Mouse (Mus musculus) heart, postnatal 25 days (tissue): Measurements from ENCODE around the gene Nfe2. TPM values are rescaled to one million over a fixed set of nuclear protein-coding genes. Genes with fewer than 3 reads are reported as not detected.
A peak's percentile ranks its signal among the peaks of the same experiment; 100 is the strongest.
"Not testable (repeated sequence)": the region's sequence is repeated elsewhere in the genome, so short reads cannot be mapped to it uniquely, and the experiment has no call there.

Source experiments
- DNase-seq: peaks from one replicate; pipeline ENCODE4 v3.0.0; 2022; ENCODE audit warnings: low spot score
- intact Hi-C: fragments of 180-260 bp; cut with DNase I; formaldehyde crosslinking; loops from one replicate; pipeline ENCODE4 v1.15.1; 2025
- total RNA-seq, 2 experiments: library from RNA; stranded (reverse); gene quantifications; 2 replicates each; pipeline ENCODE4 v1.2.3; 2021

Nfe2 gene
- total RNA-seq, 2 experiments from 2014 or later, result 0.42 to 0.64 TPM

DNA sequence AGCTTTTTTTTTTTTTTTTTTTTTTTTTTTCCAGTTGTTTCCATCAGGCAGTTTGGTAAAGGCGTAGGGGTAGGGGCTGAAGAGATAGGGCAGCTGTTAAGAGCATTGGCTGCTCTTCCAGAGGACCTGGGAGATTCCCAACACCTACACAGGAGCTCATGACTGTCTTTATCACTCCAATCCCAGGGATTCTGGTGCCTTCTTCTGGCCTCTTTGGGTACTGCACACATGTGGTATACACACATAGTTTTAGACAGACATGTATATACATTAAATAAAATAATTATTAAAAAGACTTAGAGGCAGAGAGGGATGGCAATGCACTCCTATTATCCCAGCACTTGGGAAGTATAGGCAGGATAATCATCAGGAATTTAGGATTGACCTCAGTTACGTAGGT is 35.2 kb upstream of the Nfe2 start:
- no peak for DNase-seq
- intact Hi-C loops, result no loop called here

DNA sequence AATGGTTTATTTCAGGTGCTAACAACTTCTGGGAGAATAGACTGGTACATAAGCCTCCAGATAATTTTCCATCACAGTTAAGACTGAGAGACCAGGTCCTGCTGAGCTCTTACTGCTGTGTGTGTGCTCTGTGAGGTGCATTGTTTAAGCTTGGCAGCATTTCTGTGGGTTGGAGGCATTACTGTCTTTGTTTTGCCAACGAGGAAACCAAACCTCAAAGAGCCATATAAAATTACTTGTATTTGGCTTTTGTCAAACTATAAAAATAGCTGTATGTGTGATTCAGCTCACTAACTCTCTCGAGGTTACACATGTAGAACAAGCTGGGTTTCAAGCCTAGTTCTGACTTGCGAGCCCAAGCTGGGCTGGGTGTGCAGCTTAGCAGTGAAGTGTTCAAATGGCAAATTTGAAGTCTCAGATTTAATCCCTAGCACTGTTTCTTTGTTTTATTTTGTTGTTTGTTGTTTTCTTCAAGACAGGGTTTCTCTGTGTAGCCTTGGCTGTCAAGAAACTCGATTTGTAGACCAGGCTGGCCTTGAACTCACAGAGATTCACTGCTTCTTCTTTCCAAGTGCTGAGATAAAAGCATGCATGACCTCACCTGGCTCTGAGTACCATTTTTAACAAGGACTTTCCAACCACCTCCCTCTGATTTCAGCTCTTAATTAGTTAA is 34.6 kb upstream of the Nfe2 start:
- intact Hi-C loops, result no loop called here
- no peak for DNase-seq

DNA sequence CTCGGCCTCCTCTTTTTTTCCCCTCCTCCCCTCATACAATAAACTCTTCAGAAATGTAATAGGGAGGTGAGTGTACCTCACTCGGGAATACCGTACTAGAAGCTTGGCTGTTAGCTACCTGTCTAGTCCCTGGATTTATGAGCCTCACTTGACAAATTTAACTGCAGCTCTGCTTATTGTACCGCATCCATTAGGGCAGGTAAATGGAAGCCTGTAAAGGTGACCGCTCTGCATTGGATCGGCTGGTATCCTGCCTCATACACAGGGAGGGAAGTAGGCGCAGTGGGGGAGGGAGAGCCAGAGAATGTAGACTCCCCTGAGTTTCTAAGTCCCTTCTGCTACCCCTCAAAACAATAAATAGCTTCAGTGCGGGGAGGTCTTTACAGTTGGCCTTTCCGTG is 32.6 kb upstream of the Nfe2 start:
- intact Hi-C loops, result no loop called here
- no peak for DNase-seq

DNA sequence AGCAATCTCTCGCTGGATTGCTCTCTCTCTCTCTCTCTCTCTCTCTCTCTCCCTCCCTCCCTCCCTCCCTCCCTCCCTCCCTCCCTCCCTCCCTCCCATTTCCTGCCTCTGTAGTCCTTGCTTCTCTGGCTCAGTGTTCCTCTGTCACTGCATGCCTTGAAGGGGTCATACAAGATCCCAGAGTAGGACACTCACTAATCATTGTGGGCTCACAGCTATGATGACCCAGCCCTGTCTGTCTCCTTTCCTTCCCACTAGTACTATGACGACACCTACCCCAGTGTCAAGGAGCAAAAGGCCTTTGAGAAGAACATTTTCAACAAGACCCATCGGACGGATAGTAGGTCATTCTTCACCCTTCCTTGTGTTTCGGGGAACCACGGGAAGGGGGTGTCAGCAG is 32.2 kb upstream of the Nfe2 start:
- DNase-seq, result no peak
- intact Hi-C loops, result no loop called here

DNA sequence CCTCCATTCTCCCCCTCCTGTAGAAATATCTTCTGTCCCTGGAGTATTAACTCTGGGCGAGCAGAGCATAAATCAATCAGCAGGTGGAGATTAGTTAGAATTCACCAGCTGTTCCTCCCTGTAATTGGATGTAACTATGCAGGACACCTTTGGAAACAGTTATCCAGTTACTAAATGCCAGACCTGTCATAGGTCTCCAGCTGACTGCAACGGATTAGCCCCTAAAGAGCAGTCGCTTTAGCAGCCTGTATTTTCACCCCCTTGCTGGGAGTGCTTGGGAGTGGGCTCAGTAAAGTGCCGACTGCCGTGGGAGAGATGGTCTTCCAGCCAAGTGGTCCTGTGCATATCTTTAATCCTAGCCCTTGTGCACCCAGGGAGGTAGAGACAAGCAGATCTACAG is 31.4 kb upstream of the Nfe2 start:
- intact Hi-C loops, result no loop called here
- no peak for DNase-seq

DNA sequence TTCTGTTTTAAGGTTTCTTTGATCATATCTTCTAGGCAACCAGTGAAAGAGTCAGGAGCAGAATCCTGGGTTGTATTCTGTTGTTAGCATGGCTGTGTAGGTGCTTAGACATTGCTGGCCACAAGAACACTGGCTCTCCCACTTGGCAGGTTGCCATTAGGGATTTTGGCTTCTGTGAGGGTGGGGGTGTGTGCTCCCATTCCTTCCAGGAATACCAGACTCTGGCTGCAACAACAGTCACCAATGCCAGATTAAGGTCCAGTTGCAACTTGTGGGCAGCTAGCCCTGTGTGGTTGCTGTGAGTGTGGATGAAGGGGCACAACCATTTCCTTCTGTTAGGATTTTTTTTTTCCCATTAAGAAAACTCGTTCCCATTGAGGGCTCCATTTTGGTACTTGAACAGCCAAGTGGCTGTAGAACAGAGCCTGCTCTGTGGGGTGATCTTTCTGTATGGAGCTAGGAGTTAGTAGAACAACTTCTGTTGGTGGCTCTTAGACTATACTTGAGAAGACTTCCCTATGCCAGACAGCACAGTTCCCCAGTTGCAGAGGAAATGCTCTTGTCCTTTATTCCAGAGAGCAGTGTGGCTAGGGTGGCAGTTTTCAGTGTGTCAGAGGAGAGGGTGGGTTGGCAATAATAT is 27.7 kb upstream of the Nfe2 start:
- intact Hi-C loops, result loop anchor here (2.0 kb wide), 1 partner anchor 21 kb away; no protein-coding TSS in a partner anchor
- DNase-seq, result peak; percentile 44

DNA sequence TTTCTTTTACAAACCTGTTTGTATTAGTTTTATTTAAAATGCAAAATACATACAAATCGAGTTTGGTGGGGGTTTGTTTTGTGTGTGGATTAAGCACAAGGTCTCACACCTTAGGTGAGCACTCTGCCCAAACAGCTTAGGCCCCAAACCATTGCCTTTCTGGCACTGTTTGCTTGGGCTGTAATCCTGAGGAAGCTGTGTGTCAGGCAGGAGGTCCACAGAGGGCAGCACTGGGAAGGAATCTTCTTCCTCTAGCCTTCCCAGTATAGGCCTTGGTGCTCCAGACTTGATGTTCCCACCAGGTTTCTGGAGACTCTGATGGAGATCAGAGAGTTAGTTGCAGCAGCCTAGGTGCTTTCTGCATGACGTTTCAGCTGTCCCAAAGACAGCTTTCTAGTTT is 26.4 kb upstream of the Nfe2 start:
- intact Hi-C loops, result loop anchor here (2.0 kb wide), 1 partner anchor 22 kb away; no protein-coding TSS in a partner anchor
- no peak for DNase-seq

DNA sequence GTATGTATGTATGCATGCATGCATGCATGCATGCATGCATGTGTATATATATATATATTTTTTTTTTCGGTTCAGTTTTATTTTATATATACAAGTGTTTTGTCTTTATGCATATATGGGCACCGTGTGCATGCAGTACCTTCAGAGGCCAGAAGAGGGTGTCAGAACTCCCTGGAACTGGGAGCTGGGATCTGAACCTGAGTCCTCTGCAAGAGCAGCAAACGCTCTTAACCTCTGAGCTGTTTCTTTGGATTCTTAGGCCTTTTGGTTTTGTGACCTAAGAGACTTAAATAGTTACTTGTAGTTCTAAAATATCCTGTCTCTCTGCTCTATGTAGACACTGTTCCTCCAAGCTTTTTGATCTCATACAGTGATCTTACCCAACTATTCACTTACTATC is 25.9 kb upstream of the Nfe2 start:
- DNase-seq, result no peak
- intact Hi-C loops, result loop anchor here (2.0 kb wide), 1 partner anchor 23 kb away; no protein-coding TSS in a partner anchor

DNA sequence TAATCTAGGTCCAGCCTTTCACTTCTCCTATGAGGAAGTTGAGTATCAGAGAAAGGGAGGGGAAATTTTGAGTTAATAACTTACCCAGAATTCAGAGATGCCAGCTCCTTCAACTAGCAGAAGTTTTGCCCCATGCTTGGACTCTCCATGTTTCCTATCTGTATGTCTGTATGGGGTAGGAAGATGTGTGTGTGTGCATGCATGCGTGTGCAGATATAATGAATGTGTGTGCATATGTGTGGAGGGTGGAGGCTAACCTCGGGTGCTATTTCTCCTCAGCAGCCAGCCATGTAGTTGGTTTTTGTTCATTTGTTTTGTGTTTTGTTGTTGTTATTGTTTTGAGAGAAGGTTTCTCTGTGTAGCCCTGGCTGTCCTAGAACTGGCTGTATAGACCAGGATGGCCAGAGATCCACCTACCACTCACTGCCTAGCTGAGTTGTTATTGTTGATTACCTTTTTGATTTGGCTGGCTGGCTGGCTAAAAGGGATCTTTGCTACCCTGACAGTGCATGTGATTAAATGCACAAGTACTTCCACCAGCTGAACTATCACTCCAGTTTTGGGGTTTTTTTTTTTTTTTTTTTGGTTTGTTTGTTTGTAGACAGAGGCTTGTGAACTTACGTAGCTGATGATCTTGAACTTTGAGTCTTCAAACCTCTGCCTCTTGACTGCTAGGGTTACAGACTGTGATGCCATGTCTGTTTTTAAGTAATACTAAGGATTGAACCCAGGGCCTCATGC is 23.4 kb upstream of the Nfe2 start:
- intact Hi-C loops, result no loop called here
- DNase-seq, result no peak

DNA sequence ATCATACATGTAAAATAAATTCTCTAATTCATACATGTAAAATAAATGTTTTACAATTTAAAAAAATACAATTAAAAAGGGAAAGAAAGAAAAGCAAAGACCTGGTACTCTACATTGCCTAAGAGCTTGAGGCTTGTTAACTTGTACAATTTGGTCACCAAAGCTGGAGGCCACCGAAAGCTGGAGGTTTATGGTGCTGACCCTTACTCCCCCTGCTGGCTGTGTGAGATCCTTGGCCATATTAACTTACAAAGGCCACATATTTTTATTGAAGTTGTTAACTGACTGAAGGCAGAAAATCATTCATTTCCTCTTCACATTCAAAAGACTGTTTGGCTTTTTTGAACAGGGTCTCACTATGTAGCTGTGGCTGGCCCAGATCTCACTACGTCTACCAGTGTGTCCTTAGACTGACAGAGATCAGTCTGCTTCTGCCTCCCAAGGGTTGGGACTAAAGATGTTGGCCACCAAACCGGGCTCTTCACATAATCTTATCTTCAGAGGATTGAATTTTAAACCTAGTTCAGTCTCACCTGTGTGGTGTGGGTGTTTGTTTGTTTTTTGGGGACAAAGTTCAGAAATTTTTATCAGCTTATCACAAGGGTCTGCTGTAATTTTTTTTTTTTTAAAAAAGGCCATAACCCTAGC is 22.7 kb upstream of the Nfe2 start:
- no peak for DNase-seq
- intact Hi-C loops, result no loop called here

DNA sequence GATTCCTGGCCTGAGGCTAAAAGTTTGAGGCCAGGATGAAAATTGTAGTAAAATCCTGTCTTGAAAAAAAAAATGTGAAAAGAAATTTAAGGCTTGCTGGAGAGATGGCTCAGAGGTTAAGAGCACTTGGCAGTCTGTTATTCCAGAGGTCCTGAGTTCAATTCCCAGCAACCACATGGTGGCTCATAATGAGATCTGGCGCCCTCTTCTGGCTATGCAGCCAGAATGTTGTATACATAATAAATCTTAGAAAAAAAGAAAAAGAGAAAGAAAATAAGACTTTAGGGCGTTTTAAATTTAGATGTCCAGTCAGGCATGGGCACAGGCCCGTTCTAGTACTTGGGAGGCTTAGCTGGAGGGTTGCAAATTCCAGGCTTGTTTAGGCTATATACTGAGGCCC is 21.5 kb upstream of the Nfe2 start:
- DNase-seq, result no peak
- intact Hi-C loops, result loop anchor here (2.0 kb wide), 1 partner anchor 29 kb away; no protein-coding TSS in a partner anchor

DNA sequence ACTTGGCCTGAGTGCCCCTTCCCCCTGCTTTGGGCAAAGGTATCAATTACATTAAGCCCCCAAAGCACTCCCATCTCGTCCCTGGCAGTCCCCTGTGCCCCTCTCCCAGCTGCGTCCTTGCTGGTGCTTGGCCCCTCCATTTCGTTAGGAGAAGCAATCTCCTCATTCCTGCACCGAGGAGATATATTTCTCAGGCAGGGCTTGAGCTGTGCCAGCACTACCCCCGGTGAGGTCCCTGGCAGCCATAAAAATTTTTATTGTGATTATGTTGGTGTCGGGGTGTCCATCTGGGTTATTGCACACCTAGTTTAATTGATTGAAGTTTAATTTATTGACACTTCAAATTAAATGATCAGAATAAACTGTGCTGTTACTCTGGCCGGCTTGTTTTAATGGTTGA is 19.7 kb upstream of the Nfe2 start:
- DNase-seq, result no peak
- intact Hi-C loops, result loop anchor here (2.0 kb wide), 1 partner anchor 27 kb away; no protein-coding TSS in a partner anchor

DNA sequence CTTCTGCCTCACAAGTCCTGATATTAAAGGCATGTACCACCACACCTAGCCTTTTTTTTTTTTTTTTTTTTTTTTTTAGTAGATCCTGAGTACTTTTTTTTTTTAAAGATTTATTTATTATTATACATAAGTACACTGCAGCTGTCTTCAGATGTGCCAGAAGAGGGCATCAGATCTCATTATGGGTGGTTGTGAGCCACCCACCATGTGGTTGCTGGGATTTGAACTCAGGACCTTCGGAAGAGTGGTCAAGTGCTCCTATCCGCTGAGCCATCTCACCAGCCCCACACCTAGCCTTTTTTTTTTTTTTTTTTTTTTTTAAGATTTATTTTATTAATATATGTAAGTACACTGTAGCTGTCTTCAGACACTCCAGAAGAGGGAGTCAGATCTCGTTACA is 17.7 kb upstream of the Nfe2 start:
- intact Hi-C loops, result not testable (repeated sequence)

DNA sequence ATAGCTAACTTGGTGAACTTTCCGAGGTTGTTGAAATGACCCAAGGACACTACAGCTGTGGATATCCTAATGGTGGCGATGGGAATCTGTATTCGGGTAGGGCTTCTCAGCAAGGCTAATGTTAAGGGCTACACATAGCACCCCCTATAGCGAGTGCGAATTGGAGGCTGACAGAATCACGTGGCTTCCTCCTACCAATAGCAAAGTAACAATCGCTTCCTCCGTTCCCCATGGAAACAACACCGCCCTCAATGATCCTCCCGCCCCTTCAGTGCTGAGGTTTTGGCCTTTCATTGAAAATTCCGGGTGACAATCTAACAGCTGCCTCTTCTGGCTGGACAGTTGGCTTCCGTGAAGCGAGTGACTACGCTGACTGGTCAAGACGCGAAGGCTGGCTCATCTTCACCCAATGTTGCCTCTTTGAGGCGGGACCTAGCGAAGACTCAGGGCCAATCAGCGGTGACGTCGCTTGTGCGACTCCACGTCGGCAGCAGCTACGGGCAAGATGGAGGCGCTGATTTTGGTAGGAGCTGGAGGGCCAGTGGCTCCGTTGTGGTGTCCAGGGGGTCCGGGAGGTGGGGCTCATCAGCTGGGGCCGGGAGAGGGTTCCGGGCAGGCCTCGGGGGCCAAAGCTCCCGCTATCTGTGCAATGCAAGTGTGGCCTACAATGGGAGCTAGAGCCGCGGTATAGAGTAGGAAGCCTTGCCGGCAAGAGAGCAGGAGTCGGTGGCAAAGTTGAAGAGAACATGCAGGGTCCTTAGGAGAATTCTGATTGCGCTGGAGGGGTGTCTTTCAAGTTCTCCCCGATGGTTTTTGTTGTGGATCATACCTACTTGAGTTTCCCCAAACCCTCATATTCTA is 14.4 kb upstream of the Nfe2 start, which contains the start of gene Copz1:
TSS of gene Copz1 (plus strand) at position 296 of the 861 bp plus-strand sequence.
- intact Hi-C loops, result no loop called here
- DNase-seq, result peak; percentile 97

More for the DNA sequence above, 17.7 kb upstream of the Nfe2 start:
- DNase-seq, result not testable (repeated sequence)

DNA sequence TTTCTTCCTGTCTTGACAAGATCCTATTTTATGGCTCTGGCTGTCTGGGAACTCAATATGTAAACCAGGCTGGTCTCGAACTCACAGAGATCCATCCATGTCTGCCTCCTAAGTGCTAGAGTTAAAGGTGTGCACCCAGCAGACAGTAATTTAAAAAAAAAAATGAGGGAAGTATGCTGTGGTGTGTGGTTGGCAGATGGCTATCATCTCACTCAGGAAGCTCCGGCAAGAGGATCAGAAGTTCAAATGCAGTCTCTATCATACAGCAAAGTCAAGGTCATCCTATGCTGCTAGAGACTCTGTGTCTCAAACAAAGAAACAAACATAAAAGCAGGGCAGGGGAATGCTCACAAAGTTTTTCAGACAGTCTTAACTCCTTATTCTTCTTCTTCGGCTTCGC is 10.7 kb upstream of the Nfe2 start:
- DNase-seq, result no peak
- intact Hi-C loops, result no loop called here

DNA sequence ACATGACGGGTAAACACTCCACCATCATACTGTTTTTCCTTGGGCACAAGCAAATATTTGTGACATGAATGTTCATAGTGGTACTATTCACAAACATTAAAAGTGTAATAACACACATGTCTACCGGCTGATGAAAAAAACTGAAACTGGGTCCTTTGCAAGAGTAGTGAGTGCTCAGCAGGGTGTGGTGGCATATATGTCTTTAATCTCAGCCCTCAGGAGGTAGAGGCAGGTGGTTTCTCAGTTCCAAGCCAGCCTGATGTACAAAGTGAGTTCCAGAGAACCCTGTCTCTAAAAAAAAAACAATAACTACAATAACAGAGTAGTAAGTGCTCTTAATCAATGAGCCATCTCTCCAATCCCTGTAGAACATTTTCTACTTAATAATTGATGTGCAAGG is 6.6 kb upstream of the Nfe2 start:
- DNase-seq, result no peak
- intact Hi-C loops, result no loop called here

DNA sequence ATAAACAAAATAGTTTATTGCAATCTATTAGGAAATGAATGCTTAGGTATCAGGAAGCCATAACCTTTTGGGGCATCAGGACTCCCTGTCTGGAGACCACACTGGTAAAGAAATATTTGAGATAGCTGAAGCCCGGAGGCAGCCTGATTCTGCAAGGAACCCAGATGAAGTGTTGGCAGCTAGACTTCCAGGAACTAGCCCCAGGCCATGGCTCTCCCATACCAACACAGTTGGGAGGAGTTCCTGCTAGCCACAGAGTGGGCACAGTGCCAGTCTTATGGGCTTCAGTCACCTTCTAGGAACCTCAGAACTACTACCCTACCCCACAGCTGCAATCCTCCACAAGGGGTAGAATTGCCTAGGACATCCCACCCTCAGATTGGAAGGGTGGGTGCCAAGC is 1.8 kb upstream of the Nfe2 start:
- no peak for DNase-seq
- intact Hi-C loops, result loop anchor here (10.0 kb wide), 1 partner anchor 45 kb away; no protein-coding TSS in a partner anchor

DNA sequence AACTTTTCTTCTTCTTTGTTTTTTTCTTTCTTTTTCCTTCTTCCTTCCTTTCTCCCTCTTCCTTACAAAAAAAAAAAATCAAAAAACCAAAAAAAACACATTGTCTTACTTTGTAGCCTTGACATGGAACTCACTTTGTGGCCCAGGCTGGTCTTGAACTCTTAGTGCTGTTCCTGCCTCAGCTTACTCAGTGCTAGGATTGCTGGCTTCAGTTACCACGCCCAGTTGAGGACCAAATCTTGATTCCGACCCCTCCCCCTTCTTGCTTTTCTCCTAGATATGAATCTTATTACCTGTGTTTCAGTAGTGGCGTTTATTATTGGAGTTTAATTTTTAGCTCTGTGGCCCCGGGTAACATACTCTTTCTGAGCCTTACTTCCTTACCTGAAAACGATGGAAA is 959 bp upstream of the Nfe2 start:
- intact Hi-C loops, result loop anchor here (10.0 kb wide), 1 partner anchor 46 kb away; no protein-coding TSS in a partner anchor
- no peak for DNase-seq
